Mouse (Mus musculus): ENCODE data around the gene Tigd3.

The Tigd3 gene

GRCm38 (mm10) chr19:5894002-5894678 is at the start of gene Tigd3:
TSS of gene Tigd3 (minus strand) at chr19:5894149.
- in situ Hi-C loops (cut with MboI, MseI) = loop anchor here in 1 of 2 experiments (10.0 kb wide), 1 partner anchor 349 kb away; no protein-coding TSS in a partner anchor

DNA sequence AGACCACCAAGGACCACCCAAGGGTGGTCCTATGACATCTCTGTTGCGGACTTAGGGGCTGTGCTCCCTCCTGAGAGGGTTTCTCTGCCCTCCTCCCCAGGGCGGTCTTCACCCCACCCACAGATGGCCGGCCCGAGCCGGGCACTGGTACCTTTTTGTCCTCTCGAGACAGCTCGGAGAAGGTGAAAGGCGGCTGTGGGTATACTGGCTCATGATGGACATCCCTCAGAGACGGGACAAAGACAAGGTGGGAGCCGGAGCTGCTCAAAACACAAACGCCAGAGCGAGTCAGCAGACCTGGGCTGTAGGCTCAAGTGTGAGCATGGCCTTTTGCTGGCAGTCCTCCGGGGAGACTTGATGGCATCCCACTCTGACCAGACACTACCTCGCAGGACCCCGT is 49.5 kb upstream of the Tigd3 start:
- in situ Hi-C loops (cut with MboI, MseI) = loop anchor here in 1 of 2 experiments (25.0 kb wide), 1 partner anchor 919 kb away; the partner anchor contains the start of gene Ccdc88b

DNA sequence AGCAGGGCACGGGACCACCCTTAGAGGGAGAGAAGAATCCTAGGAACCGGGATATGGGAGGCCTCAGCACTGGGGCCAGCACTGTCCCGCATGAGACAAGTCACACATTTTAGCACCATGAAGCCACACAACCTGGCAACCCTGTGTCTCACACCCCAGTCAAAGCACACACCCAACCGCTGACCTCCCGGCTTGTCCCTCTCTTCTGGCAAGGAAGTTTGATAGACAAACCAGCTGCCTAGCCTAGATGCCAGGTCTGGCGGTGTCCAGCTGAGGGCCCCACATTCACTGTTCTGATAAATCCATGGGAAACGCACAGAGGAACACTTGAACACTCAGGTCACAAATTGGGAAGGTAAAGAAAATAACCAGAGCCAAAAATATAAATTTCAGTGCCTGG is 48.6 kb upstream of the Tigd3 start:
- in situ Hi-C loops (cut with MboI, MseI) = loop anchor here in 1 of 2 experiments (25.0 kb wide), 1 partner anchor 920 kb away; the partner anchor contains the start of gene Ccdc88b

DNA sequence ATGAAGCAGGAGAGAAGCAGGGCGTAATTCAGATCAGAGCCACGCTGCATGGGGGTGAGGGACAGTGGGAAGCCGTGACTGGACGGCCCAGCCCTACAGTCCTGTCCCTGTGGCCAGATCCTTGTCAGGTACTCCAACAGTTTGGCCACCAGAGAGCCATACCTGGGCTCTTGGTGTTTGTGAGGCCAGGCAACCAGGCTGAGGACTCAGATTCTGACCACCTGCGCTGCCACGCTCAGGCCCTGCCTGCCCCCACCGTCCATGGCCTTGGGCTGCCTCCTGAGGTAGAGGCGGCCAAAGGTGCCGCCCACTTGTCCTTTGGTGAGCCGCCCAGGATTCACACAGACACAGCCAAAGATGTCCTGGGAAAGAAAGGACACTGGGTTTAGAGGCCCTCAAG is 46.7 kb upstream of the Tigd3 start:
- in situ Hi-C loops (cut with MboI, MseI) = loop anchor here in 1 of 2 experiments (25.0 kb wide), 1 partner anchor 922 kb away; the partner anchor contains the start of gene Ccdc88b

DNA sequence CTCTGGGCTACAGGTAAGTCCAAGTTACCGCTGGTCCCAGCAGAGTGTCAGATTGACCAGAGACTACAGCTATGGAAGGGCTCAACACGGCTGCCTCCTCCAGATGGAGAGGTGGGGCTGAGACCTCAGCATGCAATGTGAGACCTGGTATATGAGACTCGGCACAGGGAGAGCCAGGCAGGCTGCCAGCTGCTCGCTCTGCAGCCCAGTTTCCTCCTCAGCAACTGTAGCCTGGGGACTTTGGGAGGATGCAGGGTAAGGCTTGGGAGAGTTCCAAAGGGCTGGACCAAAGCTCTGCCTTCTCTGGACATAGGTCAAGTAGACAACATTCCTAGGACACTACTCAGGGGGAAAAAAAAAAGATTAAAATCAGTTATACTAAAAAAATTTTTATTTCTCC is 46.2 kb upstream of the Tigd3 start:
- in situ Hi-C loops (cut with MboI, MseI) = loop anchor here in 1 of 2 experiments (25.0 kb wide), 1 partner anchor 922 kb away; the partner anchor contains the start of gene Ccdc88b

GRCm38 (mm10) chr19:5939715-5940114 is 45.8 kb upstream of the Tigd3 start:
- in situ Hi-C loops (cut with MboI, MseI) = loop anchor here in 1 of 2 experiments (25.0 kb wide), 1 partner anchor 923 kb away; the partner anchor contains the start of gene Ccdc88b

DNA sequence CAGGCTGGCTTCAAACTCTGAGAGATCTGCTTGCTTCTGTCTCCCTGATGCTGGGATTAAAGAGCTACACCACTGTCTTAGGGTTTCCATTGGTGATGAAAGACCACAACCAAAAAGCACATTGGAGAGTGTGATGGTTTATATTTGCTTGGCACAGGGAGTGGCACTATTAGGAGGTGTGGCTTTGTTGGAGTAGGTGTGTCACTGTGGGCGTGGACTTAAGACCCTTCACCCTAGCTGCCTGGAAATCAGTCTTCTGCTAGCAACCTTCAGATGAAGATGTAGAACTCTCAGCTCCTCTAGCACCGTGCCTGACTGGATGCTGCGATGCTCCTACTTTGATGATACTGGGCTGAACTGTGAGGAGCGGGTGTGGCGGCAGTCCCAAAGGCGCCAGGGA is 44.6 kb upstream of the Tigd3 start:
- in situ Hi-C loops (cut with MboI, MseI) = loop anchor here in 1 of 2 experiments (25.0 kb wide), 1 partner anchor 924 kb away; the partner anchor contains the start of gene Ccdc88b

GRCm38 (mm10) chr19:5937836-5938406 is 44.0 kb upstream of the Tigd3 start:
- in situ Hi-C loops (cut with MboI, MseI) = loop anchor here in 1 of 2 experiments (25.0 kb wide), 1 partner anchor 924 kb away; the partner anchor contains the start of gene Ccdc88b

GRCm38 (mm10) chr19:5937095-5937835 is 43.3 kb upstream of the Tigd3 start:
- in situ Hi-C loops (cut with MboI, MseI) = loop anchor here in 1 of 2 experiments (25.0 kb wide), 1 partner anchor 925 kb away; the partner anchor contains the start of gene Ccdc88b

DNA sequence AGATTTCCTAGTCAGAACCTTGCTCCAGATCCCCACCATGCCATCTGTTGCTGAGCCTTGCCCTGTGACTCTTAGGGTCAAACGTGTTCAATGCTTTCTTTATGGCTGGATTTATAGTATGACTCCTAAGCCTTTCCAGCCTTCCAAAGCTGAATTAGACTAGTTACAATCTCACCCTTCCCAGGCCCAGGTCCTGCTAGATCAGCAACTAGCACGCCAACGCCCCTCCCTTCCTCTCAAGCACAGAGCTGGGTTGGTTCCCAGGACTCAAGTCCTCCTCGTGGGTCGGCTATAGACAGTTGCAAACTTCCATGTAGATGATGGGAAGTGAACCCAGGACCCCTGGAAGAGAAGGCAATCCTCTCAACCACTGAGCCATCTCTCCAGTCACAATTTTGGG is 41.7 kb upstream of the Tigd3 start:
- in situ Hi-C loops (cut with MboI, MseI) = loop anchor here in 1 of 2 experiments (25.0 kb wide), 1 partner anchor 927 kb away; the partner anchor contains the start of gene Ccdc88b

GRCm38 (mm10) chr19:5935266-5935665 is 41.3 kb upstream of the Tigd3 start:
- in situ Hi-C loops (cut with MboI, MseI) = loop anchor here in 1 of 2 experiments (25.0 kb wide), 1 partner anchor 927 kb away; the partner anchor contains the start of gene Ccdc88b

DNA sequence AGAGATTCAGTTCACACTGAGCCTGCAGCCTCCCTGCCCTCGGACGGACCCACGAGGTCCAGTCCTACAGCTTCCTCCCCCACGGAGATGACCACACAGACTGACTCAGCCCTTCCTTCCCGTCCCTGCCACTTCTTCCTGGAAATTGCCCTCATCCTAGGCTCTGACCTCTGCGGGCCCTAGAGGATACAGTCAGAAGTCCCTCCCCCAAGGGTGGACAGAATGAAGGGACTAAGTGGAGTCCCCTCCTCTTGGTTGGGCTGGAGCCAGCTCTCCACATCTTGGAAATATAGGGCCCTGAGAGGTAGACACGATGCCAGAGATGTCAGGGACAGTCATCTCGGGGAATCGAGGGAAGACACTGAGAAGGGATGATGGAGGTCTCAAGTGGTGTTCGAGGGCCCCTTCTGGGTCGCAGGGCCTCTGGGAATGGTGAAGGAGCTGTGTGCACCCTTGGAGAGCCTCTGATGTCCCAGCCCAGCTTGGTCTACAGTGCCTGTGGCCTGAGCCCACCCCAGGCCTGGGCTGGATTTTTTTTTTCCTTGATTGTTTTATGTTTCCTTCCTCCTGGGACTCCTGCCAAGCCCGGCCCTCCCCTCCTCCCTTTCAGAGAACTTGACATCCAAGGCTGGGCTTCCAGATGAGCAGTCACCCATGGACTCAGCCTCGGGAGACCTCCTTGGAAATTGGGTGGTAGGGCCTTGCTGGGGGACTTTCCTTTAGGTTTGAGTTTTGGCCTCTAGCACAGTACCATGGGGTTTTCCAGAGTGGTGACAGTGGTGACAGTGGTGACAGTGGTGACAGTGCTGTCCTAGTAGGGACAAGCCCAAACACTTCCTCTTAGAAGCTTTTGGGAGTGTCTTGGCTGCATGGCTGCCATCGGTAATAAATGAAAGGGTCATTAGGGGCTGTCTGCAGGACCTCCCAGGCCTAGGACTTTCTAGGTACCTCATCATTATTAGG is 36.0 kb upstream of the Tigd3 start:
- in situ Hi-C loops (cut with MboI, MseI) = loop anchor here in 1 of 2 experiments (25.0 kb wide), 1 partner anchor 932 kb away; the partner anchor contains the start of gene Ccdc88b

DNA sequence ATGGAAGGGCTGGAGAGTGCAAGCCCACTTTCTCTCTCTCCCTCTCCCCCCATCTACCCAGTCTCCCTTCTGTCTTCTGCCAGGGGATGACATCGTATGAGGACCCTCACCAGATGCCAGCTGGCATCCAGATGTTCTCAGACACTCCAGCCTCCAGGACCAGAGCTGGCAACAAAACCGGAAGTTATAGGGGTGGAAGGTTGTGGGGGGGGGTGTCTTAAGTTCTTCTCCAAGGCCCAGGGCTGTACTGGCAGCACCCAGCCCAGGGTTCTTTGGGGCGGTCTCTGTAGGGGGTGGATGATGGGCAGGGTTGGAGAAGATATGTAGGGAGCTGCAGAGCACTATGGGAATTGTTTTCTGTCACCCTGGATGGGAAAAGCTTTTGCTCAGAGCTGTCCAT is 34.6 kb upstream of the Tigd3 start:
- in situ Hi-C loops (cut with MboI, MseI) = loop anchor here in 1 of 2 experiments (25.0 kb wide), 1 partner anchor 934 kb away; the partner anchor contains the start of gene Ccdc88b

DNA sequence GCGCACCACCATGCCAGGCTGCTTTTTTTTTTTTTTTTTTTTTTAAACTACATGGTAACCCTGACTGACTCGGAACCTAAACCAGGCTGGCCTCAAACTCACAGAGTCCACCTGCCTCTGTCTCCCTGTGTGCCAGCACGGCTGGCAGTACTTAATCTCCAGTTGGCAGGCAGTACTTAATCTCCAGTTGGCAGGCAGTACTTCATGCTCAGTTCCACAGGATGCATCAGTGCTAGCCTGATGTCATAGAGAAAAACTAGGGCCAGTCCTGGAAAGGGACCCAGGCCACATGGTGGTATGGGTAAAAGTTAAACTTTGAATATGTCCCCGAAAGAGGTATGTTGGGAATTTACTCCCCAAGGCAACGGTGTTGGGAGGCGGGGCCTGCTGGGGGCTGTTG is 34.2 kb upstream of the Tigd3 start:
- in situ Hi-C loops (cut with MboI, MseI) = loop anchor here in 1 of 2 experiments (25.0 kb wide), 1 partner anchor 934 kb away; the partner anchor contains the start of gene Ccdc88b

- in situ Hi-C loops (cut with MboI, MseI) = loop anchor here in 1 of 2 experiments (25.0 kb wide), 1 partner anchor 935 kb away; the partner anchor contains the start of gene Ccdc88b
These were observed 33.6 kb upstream of the Tigd3 start for GRCm38 (mm10) chr19:5927532-5927931.

GRCm38 (mm10) chr19:5927026-5927425 is 33.1 kb upstream of the Tigd3 start:
- in situ Hi-C loops (cut with MboI, MseI) = loop anchor here in 1 of 2 experiments (25.0 kb wide), 1 partner anchor 935 kb away; the partner anchor contains the start of gene Ccdc88b

DNA sequence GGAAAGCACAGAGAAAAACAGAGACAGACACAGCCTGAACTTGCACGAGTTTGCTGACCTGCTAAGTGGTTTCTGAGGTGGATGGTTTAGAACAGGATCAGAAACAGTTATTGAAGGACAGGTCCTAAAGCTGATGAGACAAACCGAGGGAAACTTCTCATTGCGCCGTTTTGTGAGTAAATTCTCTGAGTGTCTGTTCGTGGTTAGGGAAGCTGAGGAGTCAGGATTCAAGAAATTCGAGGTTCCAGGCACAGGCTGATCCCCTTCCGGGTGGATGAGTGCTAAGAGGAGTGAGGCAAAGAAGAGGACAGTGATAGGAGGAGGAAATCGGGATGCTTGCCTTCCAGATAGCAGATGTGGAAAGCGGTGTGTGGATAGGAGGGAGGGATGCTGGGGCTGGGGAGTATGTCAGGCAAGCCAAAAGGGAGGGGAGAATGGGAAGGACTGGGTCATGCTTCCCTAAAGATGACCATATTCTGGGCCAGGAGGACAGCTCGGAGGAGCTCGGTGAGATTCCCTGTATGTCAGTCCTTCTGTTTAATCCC is 31.4 kb upstream of the Tigd3 start:
- in situ Hi-C loops (cut with MboI, MseI) = loop anchor here in 1 of 2 experiments (25.0 kb wide), 1 partner anchor 937 kb away; the partner anchor contains the start of gene Ccdc88b

GRCm38 (mm10) chr19:5924713-5925093 is 30.8 kb upstream of the Tigd3 start, which contains the start of gene Cdc42ep2:
TSS of gene Cdc42ep2 (minus strand) at chr19:5924816.
- in situ Hi-C loops (cut with MboI, MseI) = loop anchor here (5.0 to 25.0 kb wide), 3 partner anchors 33 to 938 kb away; partner anchors contain the start of genes Capn1 (in 1 of the 2) and Ccdc88b (in 1 of the 2)
